Mouse (Mus musculus): ENCODE measurements around the gene Serpina16. TPM values are rescaled to one million over a fixed set of nuclear protein-coding genes. Genes with fewer than 3 reads are reported as not detected.
A peak's percentile ranks its signal among the peaks of the same experiment; 100 is the strongest.

Gene Serpina16
- total and polyA plus RNA-seq, 2 experiments from 2014 or later: not detected

DNA sequence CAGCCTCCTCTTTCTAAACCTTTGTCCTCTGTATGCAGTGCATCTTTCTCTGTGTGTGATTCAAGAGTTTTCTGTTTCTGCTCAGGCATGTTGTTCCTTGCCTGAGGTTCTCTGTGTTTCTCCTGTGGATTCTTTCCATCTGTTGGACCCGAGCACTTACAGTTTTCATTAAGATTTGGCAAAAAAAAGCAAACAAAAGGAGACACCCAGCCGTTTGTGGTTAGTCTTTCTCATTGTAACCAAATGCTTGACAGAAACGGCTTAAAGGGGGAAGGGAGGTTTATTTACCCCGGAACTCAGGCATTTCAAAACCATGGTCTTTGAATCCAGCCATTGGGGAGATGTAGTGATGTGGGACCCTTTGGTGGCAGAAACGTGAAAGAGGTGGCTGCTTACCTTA, 31.3 kb downstream of the Serpina16 start:
- H3K4me1 ChIP-seq (ENCODE audit: insufficient read depth, low read length): no peaks in the 10 kb centered on the region
- 40% methylated on average over 5 of the region's 5 CpGs for WGBS
- H3K4me3 ChIP-seq (ENCODE audit: low read length): no peak overlapping the region
- no peak overlapping the region for H3K27ac ChIP-seq
- H3K9ac ChIP-seq (replicated peaks; ENCODE audit: low read length): no peak overlapping the region
- H3K36me3 ChIP-seq (ENCODE audit: insufficient read depth, low read length): no peaks in the 10 kb centered on the region
- no peak for ATAC-seq
- H3K27me3 ChIP-seq (ENCODE audit: insufficient read depth, low read length): no peaks in the 10 kb centered on the region
- no peak overlapping the region for H3K4me2 ChIP-seq (ENCODE audit: low read depth, low read length)
- TF ChIP-seq CTCF (IDR thresholded peaks at IDR 0.05; ENCODE audit: low read depth): no peak
- H3K9me3 ChIP-seq (ENCODE audit: low read length): no peaks in the 10 kb centered on the region
- DNase-seq (ENCODE audit: low spot score): no peak

GRCm38 (mm10) chr12:103643818-103644217, 32.1 kb downstream of the Serpina16 start:
- Histone ChIP-seq H3K27ac (no peak overlapping the region), H3K27me3 (ENCODE audit: insufficient read depth, low read length) (no peaks in the 10 kb centered on the region), H3K9me3 (ENCODE audit: low read length) (no peaks in the 10 kb centered on the region), H3K36me3 (ENCODE audit: insufficient read depth, low read length) (no peaks in the 10 kb centered on the region), H3K4me1 (ENCODE audit: insufficient read depth, low read length) (no peaks in the 10 kb centered on the region), H3K4me3 (ENCODE audit: low read length) (no peak overlapping the region), H3K4me2 (ENCODE audit: low read depth, low read length) (no peak overlapping the region), H3K9ac (replicated peaks; ENCODE audit: low read length) (no peak overlapping the region)
- no peak for DNase-seq (ENCODE audit: low spot score)
- TF ChIP-seq CTCF (IDR thresholded peaks at IDR 0.05; ENCODE audit: low read depth): no peak
- WGBS: 89% methylated on average over 3 of the region's 3 CpGs
- ATAC-seq: no peak

- Histone ChIP-seq H3K4me3 (ENCODE audit: low read length) (no peak overlapping the region), H3K36me3 (ENCODE audit: insufficient read depth, low read length) (no peaks in the 10 kb centered on the region), H3K4me2 (ENCODE audit: low read depth, low read length) (no peak overlapping the region), H3K27me3 (ENCODE audit: insufficient read depth, low read length) (no peaks in the 10 kb centered on the region), H3K4me1 (ENCODE audit: insufficient read depth, low read length) (no peaks in the 10 kb centered on the region), H3K9ac (replicated peaks; ENCODE audit: low read length) (no peak overlapping the region), H3K9me3 (ENCODE audit: low read length) (no peaks in the 10 kb centered on the region), H3K27ac (no peak overlapping the region)
- ATAC-seq: peak; percentile 67
- TF ChIP-seq CTCF (IDR thresholded peaks at IDR 0.05; ENCODE audit: low read depth): peak; percentile 95
- 5% methylated on average over 2 of the region's 2 CpGs for WGBS
- DNase-seq (ENCODE audit: low spot score): peak; percentile 90
Observed at GRCm38 (mm10) chr12:103643336-103643735, 32.6 kb downstream of the Serpina16 start.

GRCm38 (mm10) chr12:103635846-103636245, 40.1 kb downstream of the Serpina16 start:
- no peak overlapping the region for H3K9ac ChIP-seq (replicated peaks; ENCODE audit: low read length)
- no peak for ATAC-seq
- no peaks in the 10 kb centered on the region for H3K4me1 ChIP-seq (ENCODE audit: insufficient read depth, low read length)
- WGBS: 86% methylated on average over 2 of the region's 2 CpGs
- no peak overlapping the region for H3K4me3 ChIP-seq (ENCODE audit: low read length)
- no peaks in the 10 kb centered on the region for H3K27me3 ChIP-seq (ENCODE audit: insufficient read depth, low read length)
- no peaks in the 10 kb centered on the region for H3K9me3 ChIP-seq (ENCODE audit: low read length)
- H3K36me3 ChIP-seq (ENCODE audit: insufficient read depth, low read length): no peaks in the 10 kb centered on the region
- no peak overlapping the region for H3K4me2 ChIP-seq (ENCODE audit: low read depth, low read length)
- H3K27ac ChIP-seq: no peak overlapping the region
- no peak for DNase-seq (ENCODE audit: low spot score)
- no peak for TF ChIP-seq CTCF (IDR thresholded peaks at IDR 0.05; ENCODE audit: low read depth)

GRCm38 (mm10) chr12:103634430-103634829, 41.5 kb downstream of the Serpina16 start:
- DNase-seq (ENCODE audit: low spot score) (no peak), ATAC-seq (no peak)
- no peak for TF ChIP-seq CTCF (IDR thresholded peaks at IDR 0.05; ENCODE audit: low read depth)
- Histone ChIP-seq H3K9me3 (ENCODE audit: low read length) (no peaks in the 10 kb centered on the region), H3K4me2 (ENCODE audit: low read depth, low read length) (no peak overlapping the region), H3K27me3 (ENCODE audit: insufficient read depth, low read length) (no peaks in the 10 kb centered on the region), H3K9ac (replicated peaks; ENCODE audit: low read length) (no peak overlapping the region), H3K4me1 (ENCODE audit: insufficient read depth, low read length) (no peaks in the 10 kb centered on the region), H3K27ac (no peak overlapping the region), H3K36me3 (ENCODE audit: insufficient read depth, low read length) (no peaks in the 10 kb centered on the region), H3K4me3 (ENCODE audit: low read length) (no peak overlapping the region)
- 59% methylated on average over 2 of the region's 2 CpGs for WGBS

DNA sequence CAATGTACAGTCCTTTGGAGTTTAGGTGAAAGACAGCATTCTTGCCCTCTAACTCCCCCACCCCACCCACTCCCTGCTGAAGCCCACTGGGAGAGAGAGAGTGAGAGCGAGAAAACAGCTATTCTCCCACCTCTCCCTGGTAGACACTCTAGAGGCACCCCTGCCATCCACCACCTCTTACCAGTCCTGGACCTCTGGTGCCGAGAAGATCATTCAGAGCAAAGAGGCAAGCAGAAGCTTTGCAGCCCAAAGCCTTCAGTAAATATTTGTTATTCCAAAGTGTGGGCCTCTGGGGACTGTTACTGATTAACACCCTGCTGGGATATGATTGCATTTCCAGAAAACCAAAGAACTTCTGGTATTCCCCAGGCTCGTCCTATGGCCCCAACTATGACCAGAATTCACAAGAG, 44.7 kb downstream of the Serpina16 start, which contains the start of gene Serpina10:
Gene Serpina10, minus strand, starts transcription at position 242 of the 410 bp plus-strand sequence.
- no peaks in the 10 kb centered on the region for H3K27me3 ChIP-seq (ENCODE audit: insufficient read depth, low read length)
- H3K9me3 ChIP-seq (ENCODE audit: low read length): no peaks in the 10 kb centered on the region
- DNase-seq (ENCODE audit: low spot score): no peak
- no peaks in the 10 kb centered on the region for H3K4me1 ChIP-seq (ENCODE audit: insufficient read depth, low read length)
- H3K27ac ChIP-seq: no peak within 1 kb of the TSS
- H3K36me3 ChIP-seq (ENCODE audit: insufficient read depth, low read length): no peaks in the 10 kb centered on the region
- no peak for ATAC-seq
- H3K4me3 ChIP-seq (ENCODE audit: low read length): no peak within 1 kb of the TSS
- no peak within 1 kb of the TSS for H3K9ac ChIP-seq (replicated peaks; ENCODE audit: low read length)
- no peak within 1 kb of the TSS for H3K4me2 ChIP-seq (ENCODE audit: low read depth, low read length)
- no peak for TF ChIP-seq CTCF (IDR thresholded peaks at IDR 0.05; ENCODE audit: low read depth)
- WGBS: 76% methylated on average over 3 of the region's 3 CpGs

Other genes starting within 250 kb of the Serpina16 start
- 18.4 and 28.6 TPM in 2 replicates for gene Ifi27, start 241.9 kb downstream of the Serpina16 start, total RNA-seq (2014; rRNA removed)
- 26.7 and 29.2 TPM in 2 replicates for gene Ifi27, start 241.9 kb downstream of the Serpina16 start, polyA plus RNA-seq (2015; fragmentation: Nextera tagmentation; extraction: Ambion mirVana)
- 3.2 TPM in 1 of 2 replicates, not detected in the other for gene Ifi27l2a, start 232.5 kb downstream of the Serpina16 start, total RNA-seq (2014; rRNA removed)
- gene Ifi27l2a, start 232.5 kb downstream of the Serpina16 start, polyA plus RNA-seq (2015; fragmentation: Nextera tagmentation; extraction: Ambion mirVana): 13.1 and 13.5 TPM in 2 replicates
- not detected in 2 replicates for gene Ifi27l2b, start 218.9 kb downstream of the Serpina16 start, total RNA-seq (2014; rRNA removed)
- not detected in 2 replicates for gene Ifi27l2b, start 218.9 kb downstream of the Serpina16 start, polyA plus RNA-seq (2015; fragmentation: Nextera tagmentation; extraction: Ambion mirVana)
- 6.6 and 6.7 TPM in 2 replicates for gene Ppp4r4, start 143.9 kb downstream of the Serpina16 start, total RNA-seq (2014; rRNA removed)
- 3.0 and 3.6 TPM in 2 replicates for gene Ppp4r4, start 143.9 kb downstream of the Serpina16 start, polyA plus RNA-seq (2015; fragmentation: Nextera tagmentation; extraction: Ambion mirVana)
- gene Serpina10, start 44.7 kb downstream of the Serpina16 start, total RNA-seq (2014; rRNA removed): not detected in 2 replicates
- gene Serpina10, start 44.7 kb downstream of the Serpina16 start, polyA plus RNA-seq (2015; fragmentation: Nextera tagmentation; extraction: Ambion mirVana): 0.16 TPM in 1 of 2 replicates, not detected in the other
- gene Serpina6, start 18.9 kb downstream of the Serpina16 start, total RNA-seq (2014; rRNA removed): not detected in 2 replicates
- not detected in 2 replicates for gene Serpina6, start 18.9 kb downstream of the Serpina16 start, polyA plus RNA-seq (2015; fragmentation: Nextera tagmentation; extraction: Ambion mirVana)
- gene Serpina1f, start 19.4 kb upstream of the Serpina16 start, total RNA-seq (2014; rRNA removed): not detected in 2 replicates
- gene Serpina1f, start 19.4 kb upstream of the Serpina16 start, polyA plus RNA-seq (2015; fragmentation: Nextera tagmentation; extraction: Ambion mirVana): not detected in 2 replicates
- not detected in 2 replicates for gene Serpina1d, start 97.5 kb upstream of the Serpina16 start, total RNA-seq (2014; rRNA removed)
- not detected in 2 replicates for gene Serpina1d, start 97.5 kb upstream of the Serpina16 start, polyA plus RNA-seq (2015; fragmentation: Nextera tagmentation; extraction: Ambion mirVana)
- not detected in 2 replicates for gene Serpina1b, start 154.2 kb upstream of the Serpina16 start, total RNA-seq (2014; rRNA removed)
- gene Serpina1b, start 154.2 kb upstream of the Serpina16 start, polyA plus RNA-seq (2015; fragmentation: Nextera tagmentation; extraction: Ambion mirVana): not detected in 2 replicates
- not detected in 2 replicates for gene Serpina1a, start 187.4 kb upstream of the Serpina16 start, total RNA-seq (2014; rRNA removed)
- not detected in 2 replicates for gene Serpina1a, start 187.4 kb upstream of the Serpina16 start, polyA plus RNA-seq (2015; fragmentation: Nextera tagmentation; extraction: Ambion mirVana)
- not detected in 2 replicates for gene Serpina1c, start 228.7 kb upstream of the Serpina16 start, total RNA-seq (2014; rRNA removed)
- not detected in 2 replicates for gene Serpina1c, start 228.7 kb upstream of the Serpina16 start, polyA plus RNA-seq (2015; fragmentation: Nextera tagmentation; extraction: Ambion mirVana)